Mouse (Mus musculus) left cerebral cortex, adult 8-10 months (tissue): ENCODE measurements at regions not wholly inside any gene's neighbourhood (a gene's known extent, or its start where the extent isn't known, plus 50 kb on each side); places are given as distances from the start of the nearest gene placed in this dataset.
"Not testable (repeated sequence)": the region's sequence is repeated elsewhere in the genome, so short reads cannot be mapped to it uniquely, and the experiment has no call there.

Experiments used
- DNase-seq, 2 experiments: peaks; one replicate each; pipeline ENCODE4 v3.0.0; 2022; ENCODE audit warnings: low spot score in 2 of 2

DNA sequence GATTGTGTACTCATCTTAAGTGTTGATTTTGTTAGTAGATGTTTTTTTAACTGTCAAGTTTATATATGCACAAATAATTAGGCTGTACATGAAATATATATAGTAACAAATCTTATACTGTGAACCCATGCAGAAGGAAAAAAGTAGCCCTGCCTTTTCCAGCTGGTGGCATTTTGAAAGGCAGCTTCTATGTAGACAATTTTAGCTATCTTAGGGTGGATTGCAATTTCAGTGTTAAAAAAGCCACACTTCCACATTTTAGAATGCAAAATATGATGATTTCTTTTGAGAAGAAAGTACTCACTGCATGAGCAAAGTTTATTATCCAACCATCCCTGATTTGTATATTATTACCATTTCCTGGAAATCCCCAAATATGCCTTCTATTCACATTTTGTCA, 1256.1 kb upstream of the Gm12353 start:
- DNase-seq: no peak

DNA sequence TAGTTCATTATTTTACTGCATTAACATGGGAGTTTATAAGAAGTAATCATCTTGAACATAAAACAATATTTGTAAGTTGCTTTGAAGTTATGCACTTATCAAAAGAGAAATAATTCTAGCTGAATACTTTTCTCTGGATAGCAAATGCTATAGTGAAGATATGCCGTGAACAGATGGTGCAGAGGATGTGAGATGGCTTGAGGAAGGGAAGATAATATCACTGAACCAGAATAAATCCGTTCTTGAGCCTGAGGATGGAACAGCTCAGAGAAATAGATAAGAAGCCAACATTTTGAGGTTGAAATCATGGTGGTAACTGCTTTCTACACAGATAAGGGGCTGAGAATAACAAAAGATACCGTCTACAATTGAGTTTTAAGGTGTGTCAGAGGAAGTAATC, 1239.7 kb upstream of the Gm12353 start:
- peak in 1 of 2 experiments; percentile 64 for DNase-seq

DNA sequence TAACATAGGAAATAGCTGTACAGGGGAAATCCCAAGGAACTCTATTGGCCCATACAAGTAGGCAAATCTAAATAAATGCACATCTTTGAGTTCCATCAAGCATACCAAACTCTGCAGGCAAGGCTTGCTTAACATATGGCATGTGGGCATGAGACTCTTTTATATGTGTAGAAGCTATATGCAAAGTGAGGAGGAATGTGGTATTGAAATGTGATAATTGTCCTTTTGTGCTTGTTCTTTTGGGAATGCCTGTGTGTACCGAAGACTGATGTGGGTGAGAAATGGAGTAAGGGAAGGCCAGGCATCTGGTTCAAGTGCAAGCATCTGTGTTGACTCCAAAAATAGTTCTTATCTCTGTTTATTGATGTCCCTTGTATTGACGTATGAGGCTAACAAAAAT, 1239.3 kb upstream of the Gm12353 start:
- DNase-seq: peak in 1 of 2 experiments; percentile 61

DNA sequence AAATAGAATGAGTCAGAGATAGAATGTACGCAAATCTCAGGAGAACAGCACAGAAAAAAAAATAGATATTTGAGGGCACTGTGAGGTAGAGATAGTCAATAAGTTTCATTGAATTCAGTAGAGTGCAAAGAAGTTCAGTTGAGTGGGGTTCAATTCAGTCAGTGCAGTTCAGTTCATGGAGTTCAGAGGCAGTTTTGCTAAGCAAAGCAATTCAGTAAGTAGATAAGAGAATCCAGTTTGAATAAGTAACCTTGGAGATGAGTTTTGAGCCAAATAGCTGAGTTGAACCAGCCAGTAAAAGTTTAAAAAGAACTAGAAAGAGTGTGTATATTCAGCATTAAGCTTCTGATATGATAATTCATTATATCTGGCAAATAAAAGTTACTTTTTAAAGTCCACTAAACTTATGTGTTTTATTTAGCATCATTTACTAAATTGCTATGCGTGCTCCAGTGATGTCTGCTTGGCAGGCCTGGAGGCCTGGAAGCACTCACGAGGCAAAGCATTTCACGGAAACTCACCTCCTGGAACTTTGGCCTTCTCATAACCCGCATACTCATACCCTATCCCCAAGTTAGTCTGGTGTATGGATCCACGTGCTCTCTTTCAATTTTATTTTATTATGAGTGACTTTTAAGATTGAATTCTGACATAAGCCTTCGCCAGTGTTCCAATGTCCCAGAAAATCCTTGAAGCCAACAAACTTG, 1210.3 kb upstream of the Gm12353 start:
- no peak for DNase-seq

DNA sequence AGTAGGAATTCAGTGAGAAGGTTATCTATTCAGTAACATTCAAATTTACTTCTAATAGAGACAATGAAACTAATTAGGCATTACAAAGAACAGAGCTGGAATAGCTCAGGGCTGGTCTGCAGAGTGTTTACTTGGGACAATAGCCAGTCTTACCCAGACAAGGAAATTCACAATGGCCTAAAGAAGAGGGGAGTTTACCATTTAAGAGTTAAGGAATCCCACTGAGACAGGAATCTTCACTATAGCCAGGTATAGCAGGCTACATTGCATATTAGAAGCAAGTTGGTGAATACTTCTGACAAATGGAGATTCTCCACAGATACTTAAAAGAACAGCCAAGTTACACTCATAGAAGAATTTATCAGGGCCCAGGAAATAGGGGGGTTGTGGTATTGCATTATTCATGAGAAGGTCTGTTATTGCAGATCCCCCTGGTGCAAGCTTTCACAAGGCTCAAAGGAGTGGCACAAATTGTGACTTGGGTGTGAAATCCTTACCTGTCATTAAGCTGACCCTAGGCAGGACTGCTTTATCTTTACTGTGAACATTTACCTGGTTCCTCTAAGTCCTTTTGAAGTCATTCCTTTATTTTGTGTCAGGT, 1209.6 kb upstream of the Gm12353 start:
- DNase-seq: not testable (repeated sequence)

DNA sequence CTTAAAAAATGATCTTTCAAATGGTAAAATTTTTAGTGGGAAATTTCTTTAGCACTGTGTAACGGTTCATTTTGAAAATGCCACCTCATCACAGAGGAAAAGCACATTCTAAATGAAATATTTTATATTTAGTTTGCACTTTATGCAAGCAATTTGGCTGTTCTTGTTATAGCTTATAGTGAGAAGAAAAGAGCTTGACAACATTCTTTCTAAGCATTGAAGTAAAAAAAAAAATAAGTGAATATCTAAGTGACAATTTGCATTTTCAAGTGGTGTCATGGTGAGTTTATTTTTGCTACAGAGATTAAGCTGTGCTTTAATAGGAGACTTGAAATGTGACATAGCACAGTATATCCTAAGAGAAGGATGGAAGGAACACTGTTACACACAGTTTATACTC, 1194.9 kb upstream of the Gm12353 start:
- no peak for DNase-seq

DNA sequence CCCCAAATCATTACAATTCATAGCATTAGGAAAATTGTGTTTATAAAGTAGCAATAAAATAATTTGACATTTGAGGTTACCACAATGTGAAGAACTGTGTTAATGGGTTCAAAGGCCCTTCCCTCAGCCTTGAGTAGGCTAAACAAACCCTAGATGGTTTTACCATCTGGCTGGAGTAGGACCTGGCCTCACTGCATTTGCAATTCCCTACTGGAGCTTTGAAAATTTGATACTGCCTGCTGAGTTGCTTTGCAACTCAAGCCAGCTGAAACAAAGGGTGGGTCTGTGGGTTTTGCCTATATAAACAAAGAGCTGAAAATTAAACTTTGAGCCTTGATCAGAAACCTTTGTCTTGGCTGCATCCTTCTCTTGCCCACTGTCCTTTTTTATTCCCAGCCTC, 1163.9 kb upstream of the Gm12353 start:
- no peak for DNase-seq

DNA sequence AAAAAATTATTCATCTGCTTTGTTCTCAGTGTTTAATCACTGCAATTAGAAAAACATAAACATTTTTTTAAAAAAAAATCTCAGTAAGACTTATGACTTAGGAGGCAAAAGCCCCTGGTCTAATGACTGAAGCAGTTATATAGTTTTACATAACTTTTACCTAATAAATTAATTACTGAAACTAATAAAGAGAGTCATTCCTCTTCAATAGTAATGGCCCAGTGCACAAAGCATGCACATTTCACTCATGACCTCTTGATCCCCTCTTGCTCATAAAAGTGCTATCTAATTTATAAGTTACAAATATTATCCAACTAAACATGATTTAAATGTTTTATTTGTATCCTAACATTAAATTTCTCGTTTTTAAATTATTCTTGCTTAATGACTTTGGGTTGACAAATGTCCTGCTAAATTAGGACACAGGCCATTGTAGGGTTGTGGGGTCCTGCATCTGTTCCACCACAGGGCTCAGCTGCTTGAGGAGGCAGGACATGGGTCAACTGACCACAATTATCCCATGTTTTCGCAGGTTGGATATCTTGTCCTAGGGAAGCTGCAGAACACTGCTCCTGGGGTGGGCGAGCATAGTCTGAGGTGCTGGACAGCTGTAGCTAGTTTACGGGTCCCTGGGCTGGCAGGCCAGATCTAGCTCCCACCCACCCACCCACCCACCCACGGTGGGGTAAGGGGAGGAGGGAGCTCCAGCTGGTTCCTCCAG, 1160.8 kb upstream of the Gm12353 start:
- DNase-seq: no peak

DNA sequence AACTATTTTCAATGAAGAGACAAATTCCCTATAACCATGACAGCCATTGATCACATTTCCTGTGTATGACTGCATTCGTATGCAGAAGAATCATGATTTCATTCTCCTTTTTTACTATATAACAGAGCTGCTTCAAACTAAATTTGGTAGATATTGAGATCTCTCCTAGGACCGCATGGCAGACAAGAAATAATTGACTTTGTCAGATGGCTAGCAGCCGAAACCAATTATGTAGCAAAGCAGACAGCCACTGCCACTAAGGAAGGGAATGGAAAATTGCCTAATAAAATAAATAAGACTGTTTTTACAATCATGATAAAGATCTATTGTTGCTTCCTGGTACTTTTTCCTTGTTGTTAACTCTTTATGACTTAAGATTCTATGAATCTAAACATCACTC, 1143.6 kb upstream of the Gm12353 start:
- no peak for DNase-seq

DNA sequence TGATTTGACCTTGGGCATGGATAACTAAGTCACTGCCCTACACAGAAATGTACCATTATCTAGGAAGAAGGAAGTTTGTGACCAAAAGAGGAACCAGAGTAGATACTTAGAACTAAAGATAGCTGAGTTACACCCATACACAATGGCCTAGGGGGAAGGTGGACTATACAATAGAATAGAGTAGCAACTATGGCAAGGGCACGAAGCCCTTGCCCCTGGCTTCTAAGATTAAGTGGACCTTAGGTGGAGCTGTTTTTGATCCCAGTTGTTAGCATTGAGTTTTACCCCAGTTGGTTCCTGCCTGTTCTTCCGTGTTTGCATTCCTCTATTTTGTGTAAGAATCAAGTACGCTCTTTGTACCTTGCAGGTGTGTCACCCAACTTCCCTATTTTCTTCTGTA, 1137.0 kb upstream of the Gm12353 start:
- not testable (repeated sequence) for DNase-seq

DNA sequence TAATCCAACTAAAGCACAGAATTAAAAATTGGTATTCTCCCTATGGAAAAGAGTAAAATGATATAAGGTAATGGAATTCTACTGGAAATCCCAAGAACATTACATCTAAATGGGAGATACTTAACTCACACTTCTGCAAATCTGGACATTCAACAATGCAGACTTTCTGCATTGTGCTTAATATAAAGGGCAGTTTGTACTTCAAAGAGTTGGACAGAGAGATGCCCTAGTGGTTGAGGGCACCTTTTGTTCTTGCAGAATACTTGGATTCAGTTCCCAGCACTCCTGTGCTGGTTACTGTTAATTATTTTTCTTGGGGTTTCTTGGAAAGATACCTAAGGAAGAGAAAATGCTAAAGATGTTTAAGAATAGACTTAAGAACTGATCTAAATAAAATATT, 1135.7 kb upstream of the Gm12353 start:
- no peak for DNase-seq
